9 mouse cellular contexts compared by ENCODE assay signal in genomic region chrX:20162322-20162711, GRCm38 (mm10).
DNase-seq lines count a peak whose midpoint lies in the region; ATAC-seq lines count a peak whose summit lies in the region.
"Had no signal": no experiment of that assay in that cellular context is flagged by ENCODE, and none has a peak within 500 bp of the region (broad histone marks: within the 10 kb centered on the region; RNA-seq: fewer than 3 reads in every experiment).

No protein-coding gene starts in this region.

- no peaks in the 10 kb centered on the region for H3K27me3 ChIP-seq in hindbrain, embryonic 10.5 days (ENCODE audit: insufficient read depth, poor library complexity, severe bottlenecking)
- H3K27me3 ChIP-seq in hindbrain, embryonic 13.5 days, result no peaks in the 10 kb centered on the region
- H3K27me3 ChIP-seq in hindbrain, embryonic 11.5 days (ENCODE audit: control insufficient read depth, insufficient read depth, low read length), result no peaks in the 10 kb centered on the region
- no peaks in the 10 kb centered on the region for H3K27me3 ChIP-seq in midbrain, embryonic 15.5 days (replicated peaks)
- H3K27me3 ChIP-seq: embryonic facial prominence, embryonic 12.5 days had no signal

- no peak overlapping the region for H3K4me3 ChIP-seq in hindbrain, embryonic 10.5 days
- H3K4me3 ChIP-seq in hindbrain, embryonic 13.5 days, result no peak overlapping the region
- H3K4me3 ChIP-seq in hindbrain, embryonic 11.5 days (ENCODE audit: low read depth, low read length), result no peak overlapping the region
- no peak overlapping the region for H3K4me3 ChIP-seq in midbrain, embryonic 15.5 days
- H3K4me3 ChIP-seq: embryonic facial prominence, embryonic 12.5 days had no signal

- H3K4me2 ChIP-seq in hindbrain, embryonic 13.5 days, result no peak overlapping the region
- no peak overlapping the region for H3K4me2 ChIP-seq in hindbrain, embryonic 11.5 days (replicated peaks; ENCODE audit: low read depth, low read length)
- H3K4me2 ChIP-seq in midbrain, embryonic 15.5 days, result no peak overlapping the region
- H3K4me2 ChIP-seq: embryonic facial prominence, embryonic 12.5 days had no signal

- intact Hi-C loops in left cerebral cortex, postnatal 4 days (cut with DNase I), result no loop called here

- peak; percentile 43 for DNase-seq in hindbrain, embryonic 10.5 days (ENCODE audit: low spot score)
- peak; percentile 86 for DNase-seq in R1 (ENCODE audit: low read depth, low spot score)
- peak; percentile 66 for DNase-seq in embryo, embryonic 10 days (ENCODE audit: low spot score)
- DNase-seq in hindbrain, embryonic 11.5 days (ENCODE audit: low spot score), result peak; percentile 35
- DNase-seq in left cerebral cortex, postnatal 4 days, result peak; percentile 27
- DNase-seq in thymus, postnatal 25 days, result peak; percentile 6

- no peak overlapping the region for H3K27ac ChIP-seq in hindbrain, embryonic 10.5 days
- H3K27ac ChIP-seq in hindbrain, embryonic 13.5 days, result no peak overlapping the region
- no peak overlapping the region for H3K27ac ChIP-seq in hindbrain, embryonic 11.5 days (ENCODE audit: low read depth, low read length)
- no peak overlapping the region for H3K27ac ChIP-seq in midbrain, embryonic 15.5 days
- H3K27ac ChIP-seq: embryonic facial prominence, embryonic 12.5 days had no signal

- H3K9me3 ChIP-seq in hindbrain, embryonic 10.5 days, result no peaks in the 10 kb centered on the region
- H3K9me3 ChIP-seq in hindbrain, embryonic 13.5 days, result no peaks in the 10 kb centered on the region
- no peaks in the 10 kb centered on the region for H3K9me3 ChIP-seq in hindbrain, embryonic 11.5 days (ENCODE audit: control insufficient read depth, low read length)
- no peaks in the 10 kb centered on the region for H3K9me3 ChIP-seq in midbrain, embryonic 15.5 days
- H3K9me3 ChIP-seq: embryonic facial prominence, embryonic 12.5 days had no signal

- no peak for ATAC-seq in hindbrain, embryonic 13.5 days (ENCODE audit: low FRiP score)
- ATAC-seq in hindbrain, embryonic 11.5 days (ENCODE audit: low FRiP score), result peak; percentile 43; the same call in 1 of the 2 replicates
- ATAC-seq in midbrain, embryonic 15.5 days (replicated peaks), result peak; percentile 75; the same call in 1 of the 2 replicates

- WGBS in hindbrain, embryonic 10.5 days, result 12% methylated on average over 4 of the region's 4 CpGs
- WGBS in hindbrain, embryonic 13.5 days, result 13% methylated on average over 4 of the region's 4 CpGs
- 10% methylated on average over 4 of the region's 4 CpGs for WGBS in hindbrain, embryonic 11.5 days
- 19% methylated on average over 4 of the region's 4 CpGs for WGBS in midbrain, embryonic 15.5 days

- H3K9ac ChIP-seq in hindbrain, embryonic 13.5 days, result no peak overlapping the region
- no peak overlapping the region for H3K9ac ChIP-seq in hindbrain, embryonic 11.5 days (ENCODE audit: low read depth, low read length)
- H3K9ac ChIP-seq in midbrain, embryonic 15.5 days, result no peak overlapping the region
- H3K9ac ChIP-seq: embryonic facial prominence, embryonic 12.5 days had no signal

- no peaks in the 10 kb centered on the region for H3K4me1 ChIP-seq in hindbrain, embryonic 10.5 days (replicated peaks)
- no peaks in the 10 kb centered on the region for H3K4me1 ChIP-seq in hindbrain, embryonic 13.5 days (replicated peaks)
- H3K4me1 ChIP-seq in hindbrain, embryonic 11.5 days (replicated peaks; ENCODE audit: control insufficient read depth, insufficient read depth, low read length), result no peaks in the 10 kb centered on the region
- no peaks in the 10 kb centered on the region for H3K4me1 ChIP-seq in midbrain, embryonic 15.5 days
- H3K4me1 ChIP-seq: embryonic facial prominence, embryonic 12.5 days had no signal

- H3K36me3 ChIP-seq in hindbrain, embryonic 10.5 days, result no peaks in the 10 kb centered on the region
- no peaks in the 10 kb centered on the region for H3K36me3 ChIP-seq in hindbrain, embryonic 13.5 days
- no peaks in the 10 kb centered on the region for H3K36me3 ChIP-seq in hindbrain, embryonic 11.5 days (ENCODE audit: control insufficient read depth, insufficient read depth, low read length)
- no peaks in the 10 kb centered on the region for H3K36me3 ChIP-seq in midbrain, embryonic 15.5 days (replicated peaks)
- H3K36me3 ChIP-seq: embryonic facial prominence, embryonic 12.5 days had no signal

Comparison
In these comparisons a context has a peak if more than half of its experiments do, and no peak if none do; other contexts are left out.
1. DNase-seq: peak in every context shown above with its lines; median percentile 86 in R1; 66 in embryo, embryonic 10 days; 43 in hindbrain, embryonic 10.5 days; 35 in hindbrain, embryonic 11.5 days; 27 in left cerebral cortex, postnatal 4 days; 6 in thymus, postnatal 25 days.